Comparison of ENCODE assay signal across 10 mouse cellular contexts in the genomic region with DNA sequence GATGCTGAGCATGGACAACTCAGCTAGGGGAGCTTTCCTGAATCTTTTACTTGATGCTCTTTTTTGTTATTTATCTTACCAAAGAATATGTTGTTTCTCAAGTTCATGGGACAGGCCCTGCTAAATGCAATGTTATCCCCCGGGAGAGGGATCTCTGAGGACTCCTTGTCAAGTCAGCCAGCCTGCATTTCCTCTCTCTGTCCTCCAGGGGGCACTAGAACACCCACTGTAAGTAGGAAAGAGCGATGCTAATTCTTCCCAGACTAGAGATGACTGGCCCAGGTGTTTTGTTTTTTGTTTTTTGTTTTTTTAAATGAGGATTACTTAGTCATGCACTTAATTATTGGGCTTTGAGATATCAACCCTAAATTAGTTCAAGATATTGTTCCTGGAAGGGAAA.
A peak's percentile ranks its signal among the peaks of the same experiment; 100 is the strongest.
DNase-seq lines count a peak whose midpoint lies in the region; ATAC-seq and TF ChIP-seq lines count a peak whose summit lies in the region.
"Had no signal": no experiment of that assay in that cellular context is flagged by ENCODE, and none has a peak within 500 bp of the region (broad histone marks: within the 10 kb centered on the region; RNA-seq: fewer than 3 reads in every experiment).

No protein-coding gene starts in this region.

- no peak overlapping the region for H3K27ac ChIP-seq in liver, adult 2 months (replicated peaks; ENCODE audit: insufficient read depth, low read depth, low read length)
- no peak overlapping the region for H3K27ac ChIP-seq in liver, embryonic 11.5 days (ENCODE audit: low read depth, low read length)
- H3K27ac ChIP-seq in hindbrain, embryonic 14.5 days, result no peak overlapping the region
- H3K27ac ChIP-seq: heart, embryonic 13.5 days; neural tube, embryonic 13.5 days had no signal

- TF ChIP-seq POLR2A in liver, adult 2 months (IDR thresholded peaks at IDR 0.05; ENCODE audit: extremely low read depth, insufficient read depth, low read length), result no peak

- H3K27me3 ChIP-seq in liver, adult 2 months (ENCODE audit: control insufficient read depth, insufficient read depth, low read length), result no peaks in the 10 kb centered on the region
- H3K27me3 ChIP-seq in liver, embryonic 11.5 days (replicated peaks; ENCODE audit: control insufficient read depth, insufficient read depth, low read length), result no peaks in the 10 kb centered on the region
- no peaks in the 10 kb centered on the region for H3K27me3 ChIP-seq in hindbrain, embryonic 14.5 days (ENCODE audit: control insufficient read depth, insufficient read depth, low read length)
- H3K27me3 ChIP-seq: heart, embryonic 13.5 days; neural tube, embryonic 13.5 days had no signal

- 11% methylated on average over 2 of the region's 2 CpGs for WGBS in liver, adult 2 months
- WGBS in liver, embryonic 11.5 days, result 31% methylated on average over 2 of the region's 2 CpGs
- 31% methylated on average over 2 of the region's 2 CpGs for WGBS in hindbrain, embryonic 14.5 days

- ATAC-seq in liver, embryonic 11.5 days (replicated peaks; ENCODE audit: low FRiP score), result no peak
- ATAC-seq in hindbrain, embryonic 14.5 days (ENCODE audit: low FRiP score), result no peak
- no peak for ATAC-seq in erythroblast, adult 5-6 weeks (replicated peaks; ENCODE audit: low FRiP score, poor library complexity, severe bottlenecking)

- H3K4me1 ChIP-seq in liver, adult 2 months (ENCODE audit: control insufficient read depth, insufficient read depth, low read length), result no peaks in the 10 kb centered on the region
- no peaks in the 10 kb centered on the region for H3K4me1 ChIP-seq in liver, embryonic 11.5 days (replicated peaks; ENCODE audit: control insufficient read depth, insufficient read depth, low read length)
- no peaks in the 10 kb centered on the region for H3K4me1 ChIP-seq in hindbrain, embryonic 14.5 days (replicated peaks; ENCODE audit: control insufficient read depth, insufficient read depth, low read length)

- no peak overlapping the region for H3K4me3 ChIP-seq in liver, adult 2 months (ENCODE audit: insufficient read depth, low read depth, low read length)
- no peak overlapping the region for H3K4me3 ChIP-seq in liver, embryonic 11.5 days (ENCODE audit: low read depth, low read length)
- H3K4me3 ChIP-seq in hindbrain, embryonic 14.5 days (replicated peaks; ENCODE audit: low read length), result no peak overlapping the region
- H3K4me3 ChIP-seq: heart, embryonic 13.5 days; neural tube, embryonic 13.5 days had no signal

- intact Hi-C loops in left cerebral cortex, postnatal 25 days (cut with DNase I), result loop anchor here (1.0 to 2.0 kb wide), 2 partner anchors 40 to 274 kb away; no protein-coding TSS in a partner anchor

- peak; percentile 51 for DNase-seq in liver, adult 2 months (ENCODE audit: extremely low read depth, low read depth, low spot score)
- DNase-seq in liver, embryonic 11.5 days (ENCODE audit: low spot score), result no peak
- DNase-seq in NIH3T3 (ENCODE audit: low read depth), result peak; percentile 62
- DNase-seq in cerebellum, postnatal 10 days, result peak; percentile 74 to 87
- DNase-seq in hindbrain, embryonic 14.5 days (ENCODE audit: low spot score), result peak; percentile 75
- DNase-seq in left cerebral cortex, postnatal 25 days (ENCODE audit: low spot score in 2 of 2), result peak; percentile 65 to 82
- DNase-seq in right cerebral cortex, postnatal 4 days, result peak; percentile 28

- peak; percentile 77 for TF ChIP-seq CTCF in liver, adult 2 months (IDR thresholded peaks at IDR 0.05; ENCODE audit: low read depth, low read length)

- H3K36me3 ChIP-seq in liver, adult 2 months (ENCODE audit: control insufficient read depth, insufficient read depth, low read length), result no peaks in the 10 kb centered on the region
- no peaks in the 10 kb centered on the region for H3K36me3 ChIP-seq in liver, embryonic 11.5 days (ENCODE audit: control insufficient read depth, insufficient read depth, low read length)
- no peaks in the 10 kb centered on the region for H3K36me3 ChIP-seq in hindbrain, embryonic 14.5 days (replicated peaks; ENCODE audit: control insufficient read depth, insufficient read depth)
- H3K36me3 ChIP-seq: heart, embryonic 13.5 days; neural tube, embryonic 13.5 days had no signal

- H3K4me2 ChIP-seq in liver, embryonic 11.5 days, result no peak overlapping the region
- H3K4me2 ChIP-seq in hindbrain, embryonic 14.5 days (replicated peaks), result no peak overlapping the region
- H3K4me2 ChIP-seq: heart, embryonic 13.5 days; neural tube, embryonic 13.5 days had no signal

- no peaks in the 10 kb centered on the region for H3K79me2 ChIP-seq in liver, adult 2 months (ENCODE audit: control insufficient read depth, insufficient read depth, low read length)

- H3K9ac ChIP-seq in liver, adult 2 months (ENCODE audit: low read depth, low read length), result no peak overlapping the region
- no peak overlapping the region for H3K9ac ChIP-seq in liver, embryonic 11.5 days (ENCODE audit: low read depth, low read length)
- no peak overlapping the region for H3K9ac ChIP-seq in hindbrain, embryonic 14.5 days
- H3K9ac ChIP-seq: heart, embryonic 13.5 days; neural tube, embryonic 13.5 days had no signal

- H3K9me3 ChIP-seq in liver, embryonic 11.5 days (ENCODE audit: control insufficient read depth, low read length), result no peaks in the 10 kb centered on the region
- no peaks in the 10 kb centered on the region for H3K9me3 ChIP-seq in hindbrain, embryonic 14.5 days (ENCODE audit: control insufficient read depth, low read length)
- H3K9me3 ChIP-seq: heart, embryonic 13.5 days; neural tube, embryonic 13.5 days had no signal
